Comparison of ENCODE assay signal across 18 mouse cellular contexts in the genomic region with DNA sequence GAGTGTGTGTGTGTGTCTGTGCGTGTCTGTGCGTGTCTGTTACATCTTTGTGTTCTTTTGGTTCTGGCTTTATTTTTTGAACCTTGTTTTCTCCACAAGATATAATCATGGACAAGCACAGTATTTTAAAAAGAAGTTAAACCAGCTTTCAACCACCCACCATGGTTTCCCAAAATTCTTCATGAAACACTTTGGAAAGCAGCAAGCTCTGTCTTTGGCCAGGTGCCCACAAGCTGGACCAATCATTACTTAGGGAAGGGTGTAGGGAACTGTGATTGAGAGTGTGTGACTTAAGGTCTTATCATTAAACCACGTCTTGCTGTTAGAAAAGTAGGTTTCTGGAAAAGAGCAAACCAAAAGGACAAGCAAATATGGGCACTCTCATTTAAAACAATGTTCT.
DNase-seq lines count a peak whose midpoint lies in the region.
"Had no signal": no experiment of that assay in that cellular context is flagged by ENCODE, and none has a peak within 500 bp of the region (broad histone marks: within the 10 kb centered on the region; RNA-seq: fewer than 3 reads in every experiment).

No protein-coding gene starts in this region.

- DNase-seq in cerebellum, postnatal 10 days = peak; percentile 13 to 23
- DNase-seq in cerebellum, adult 9-10 months = no peak
- peak; percentile 21 to 57 for DNase-seq in left cerebral cortex, postnatal 10 days (ENCODE audit: extremely low spot score in 1 of 2, low spot score in 2 of 2)
- no peak for DNase-seq in left cerebral cortex, postnatal 4 days
- peak; percentile 32 to 86 for DNase-seq in left cerebral cortex, postnatal 25 days (ENCODE audit: low spot score in 2 of 2)
- peak; percentile 24 for DNase-seq in right cerebral cortex, postnatal 25 days
- no peak for DNase-seq in gastrocnemius, adult 8-10 months (ENCODE audit: low spot score in 2 of 2)
- DNase-seq in testis, postnatal 14 days (ENCODE audit: low spot score) = no peak
- DNase-seq: adrenal gland, adult 2 months; cerebellum, adult 8-10 months; embryo, embryonic 11 days; gastrocnemius, adult 2 months; heart, postnatal 36 days; kidney, adult 11 months; kidney, postnatal 36 days; lung, adult 2 months; lung, postnatal 14 days; retina, postnatal 1 day had no signal

- intact Hi-C loops in left cerebral cortex, postnatal 10 days (cut with DNase I) = no loop called here
- intact Hi-C loops in left cerebral cortex, postnatal 4 days (cut with DNase I) = no loop called here
- intact Hi-C loops in left cerebral cortex, postnatal 25 days (cut with DNase I) = no loop called here

Comparison
In these comparisons a context has a peak if more than half of its experiments do, and no peak if none do; other contexts are left out.
1. DNase-seq: peak in cerebellum, postnatal 10 days (2 of 2), left cerebral cortex, postnatal 10 days (2 of 2), left cerebral cortex, postnatal 25 days (2 of 2) and right cerebral cortex, postnatal 25 days (single experiment); none in cerebellum, adult 9-10 months (single experiment), left cerebral cortex, postnatal 4 days (single experiment), gastrocnemius, adult 8-10 months (0 of 2) and testis, postnatal 14 days (single experiment).